Mouse (Mus musculus) left cerebral cortex, adult 11 months (tissue): ENCODE results near the gene Zfp663.

Experiments used
- DNase-seq: peaks from one replicate; pipeline ENCODE4 v3.0.0; 2022; ENCODE audit warnings: low spot score

Gene Zfp663

DNA sequence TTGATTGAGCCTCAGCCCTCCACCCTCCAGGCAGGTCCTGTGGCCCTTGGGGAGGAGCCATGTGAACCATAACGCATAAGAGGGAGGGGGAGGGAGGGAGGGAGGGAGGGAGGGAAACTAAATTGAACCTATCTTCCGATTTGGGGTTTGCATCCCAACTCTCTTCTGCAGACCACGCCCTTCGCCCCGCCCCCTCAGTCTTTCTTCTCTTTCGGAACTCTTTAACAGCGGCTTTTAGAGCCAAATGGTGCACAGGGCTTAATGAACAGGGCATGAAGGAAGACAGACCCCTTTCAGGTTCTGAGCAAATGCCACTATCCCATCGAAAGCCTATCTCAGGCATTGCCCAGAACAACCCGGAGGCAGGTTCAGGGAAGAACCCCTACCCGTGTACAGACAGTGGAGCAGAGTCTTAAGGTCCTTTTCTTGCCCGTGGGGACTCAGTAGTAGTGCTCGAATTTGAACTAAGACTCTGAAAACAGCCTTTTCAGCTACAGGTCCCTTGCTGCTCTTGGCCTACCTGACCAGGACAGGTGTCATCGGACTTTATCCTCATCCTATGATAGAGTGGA lies 575 bp downstream of the Zfp663 start:
- DNase-seq = no peak

- DNase-seq = no peak
These were observed 1.4 kb downstream of the Zfp663 start for GRCm38 (mm10) chr2:165367047-165367520.

DNA sequence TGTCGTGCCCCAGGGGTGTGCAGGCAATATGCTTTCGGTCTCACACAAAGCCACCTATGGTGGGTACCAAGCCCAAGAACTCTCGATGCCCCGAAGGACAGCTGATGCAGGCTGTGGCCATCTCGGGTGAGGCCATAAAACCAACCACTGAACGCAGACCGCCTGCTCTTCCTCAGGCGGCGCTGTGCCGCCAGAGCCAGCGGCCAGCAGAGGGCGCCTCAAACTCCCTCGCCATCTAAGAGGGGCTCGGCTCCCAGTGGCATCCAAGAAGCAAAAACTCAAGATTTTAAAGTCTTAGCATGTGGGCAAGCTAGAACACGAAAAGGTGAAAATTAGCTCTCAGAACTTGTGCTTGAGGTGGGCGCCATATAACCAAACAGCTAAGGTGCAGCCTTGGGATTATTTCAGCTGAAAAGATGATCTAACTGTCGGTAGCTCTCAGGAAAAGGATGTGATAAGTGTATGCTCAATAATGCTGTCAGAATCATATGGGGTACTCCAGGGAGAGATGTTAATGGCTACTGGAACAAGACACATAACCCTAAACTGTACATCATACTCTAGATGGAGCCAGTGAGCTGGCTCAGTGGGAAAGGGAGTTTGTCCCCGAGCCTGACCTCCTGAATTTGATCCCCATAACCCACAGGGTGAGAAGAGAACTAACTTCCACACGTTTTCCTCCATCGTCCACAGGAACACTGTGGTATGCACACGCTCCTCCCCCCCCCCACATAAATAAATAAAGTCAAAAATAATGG lies 4.0 kb downstream of the Zfp663 start:
- DNase-seq = no peak

- no peak for DNase-seq
These were observed 5.2 kb downstream of the Zfp663 start for GRCm38 (mm10) chr2:165363282-165363681.

DNA sequence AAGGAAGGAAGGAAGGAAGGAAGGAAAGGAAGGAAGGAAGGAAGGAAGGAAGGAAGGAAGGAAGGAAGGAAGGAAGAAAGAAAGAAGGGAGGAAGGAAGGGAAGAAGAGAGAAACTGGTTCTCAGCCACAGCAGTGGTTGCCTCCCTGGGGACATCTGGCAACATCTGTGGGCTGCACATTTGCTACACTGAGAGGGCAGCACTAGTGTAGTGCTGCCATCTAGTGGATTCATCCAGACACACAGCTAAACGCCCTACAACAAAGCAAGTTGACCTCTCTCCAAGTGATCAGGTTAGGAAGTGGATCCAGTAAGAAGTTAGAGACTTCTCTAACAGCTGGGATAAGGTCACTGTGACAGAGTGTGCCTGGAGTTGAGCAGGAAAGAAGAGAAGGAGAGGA lies 7.7 kb downstream of the Zfp663 start:
- peak; percentile 42 for DNase-seq

- no peak for DNase-seq
These were observed 16.6 kb downstream of the Zfp663 start for GRCm38 (mm10) chr2:165351828-165352513.

DNA sequence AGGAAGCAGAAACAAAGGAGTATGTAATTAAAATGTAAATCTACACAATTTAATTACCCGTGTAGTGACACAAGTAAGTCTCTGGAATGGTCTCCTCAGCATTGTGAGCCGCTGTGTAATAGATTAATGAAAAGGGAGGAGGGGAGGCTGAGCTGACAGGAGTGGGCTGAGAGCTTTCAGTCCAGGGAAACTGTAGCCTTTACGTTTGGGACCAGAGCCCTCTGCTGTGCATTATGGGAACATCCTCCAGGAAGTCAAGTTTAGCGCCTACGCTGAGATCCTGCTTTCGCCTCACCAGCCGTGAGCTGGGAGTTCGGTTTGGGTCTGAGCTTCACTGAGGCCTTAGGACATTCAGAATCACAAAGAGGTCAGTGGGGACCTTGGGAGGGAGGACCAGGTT lies 19.1 kb downstream of the Zfp663 start:
- DNase-seq = no peak

DNA sequence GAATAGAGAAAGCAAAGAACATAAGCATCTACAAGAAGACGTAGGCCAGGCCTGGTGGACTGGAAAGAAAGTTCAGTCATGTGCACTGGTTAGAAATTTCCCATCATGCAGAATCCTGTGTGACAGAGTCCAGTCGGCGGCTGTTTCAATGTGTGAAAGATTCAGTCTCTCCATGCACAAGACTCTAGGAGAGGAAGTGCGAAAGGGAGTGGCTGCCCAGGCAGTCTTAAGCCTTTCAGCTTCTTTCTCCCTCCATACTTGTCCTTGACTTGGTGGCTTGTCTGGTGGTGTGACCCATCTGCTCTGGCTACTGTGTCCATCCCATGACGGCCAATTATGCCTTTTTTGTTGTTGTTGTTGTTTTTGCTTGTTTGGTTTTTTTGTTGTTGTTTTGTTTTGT lies 22.3 kb downstream of the Zfp663 start:
- DNase-seq = no peak

DNA sequence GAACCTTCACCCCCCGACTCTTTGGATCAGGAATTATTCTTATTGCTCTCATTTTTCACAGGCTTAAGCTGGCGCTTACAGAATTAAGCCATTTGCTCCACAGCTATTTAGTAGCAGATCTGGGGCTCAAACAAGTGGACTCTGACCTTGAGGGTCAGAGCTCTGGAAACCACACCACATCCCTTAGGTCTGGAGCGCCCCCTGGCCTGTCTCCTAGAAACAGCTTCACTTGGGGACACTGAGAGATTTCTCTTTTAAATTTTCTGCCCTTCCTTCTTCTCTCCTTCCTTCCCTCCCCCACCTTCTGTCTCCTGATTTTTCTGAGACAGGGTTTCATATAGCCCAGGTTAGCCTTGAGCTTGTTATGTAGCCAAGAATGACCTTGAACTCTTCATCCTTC lies 31.3 kb downstream of the Zfp663 start:
- no peak for DNase-seq

GRCm38 (mm10) chr2:165332610-165333210 lies 35.8 kb downstream of the Zfp663 start:
- DNase-seq = no peak

- DNase-seq = no peak
These were observed 38.8 kb downstream of the Zfp663 start for GRCm38 (mm10) chr2:165329703-165330102.

DNA sequence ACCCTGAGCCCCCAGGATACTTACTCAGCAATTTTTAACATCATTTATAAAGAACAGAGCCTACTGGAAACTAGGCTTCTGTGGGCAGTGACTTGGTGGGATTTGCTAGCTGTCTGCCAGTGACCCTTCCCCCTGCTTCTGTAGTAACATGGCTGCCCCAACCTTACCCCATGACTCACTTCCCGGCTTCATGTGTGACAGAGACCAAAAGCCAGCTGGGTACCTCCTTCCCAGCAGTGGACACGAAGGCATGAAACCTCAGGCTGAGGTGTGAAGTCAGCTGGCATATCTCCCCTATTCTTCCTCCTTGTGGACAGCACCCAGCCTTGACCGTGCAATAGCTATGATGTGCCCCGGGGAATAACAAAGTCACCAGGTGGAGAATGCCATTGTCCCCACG lies 39.8 kb downstream of the Zfp663 start:
- DNase-seq = no peak

DNA sequence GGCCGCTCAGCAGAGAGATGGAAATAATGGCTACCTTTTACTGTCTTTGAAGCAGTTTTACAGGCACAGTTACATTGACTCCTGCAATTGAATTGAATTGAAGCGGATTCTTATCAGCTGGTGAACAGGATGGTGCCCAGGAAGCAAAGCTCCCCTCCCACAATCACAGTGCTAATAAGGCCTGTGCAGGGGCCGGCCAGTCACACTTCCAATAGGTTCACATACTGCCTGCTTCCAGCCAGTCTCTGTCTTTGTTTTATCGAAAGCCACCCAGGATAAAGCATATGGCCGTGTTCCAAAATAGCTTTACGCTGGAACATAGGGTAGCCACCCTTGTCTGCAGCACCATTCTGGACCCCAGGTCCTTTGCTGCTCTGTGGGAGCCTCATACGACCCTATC lies 41.1 kb downstream of the Zfp663 start:
- DNase-seq = no peak

DNA sequence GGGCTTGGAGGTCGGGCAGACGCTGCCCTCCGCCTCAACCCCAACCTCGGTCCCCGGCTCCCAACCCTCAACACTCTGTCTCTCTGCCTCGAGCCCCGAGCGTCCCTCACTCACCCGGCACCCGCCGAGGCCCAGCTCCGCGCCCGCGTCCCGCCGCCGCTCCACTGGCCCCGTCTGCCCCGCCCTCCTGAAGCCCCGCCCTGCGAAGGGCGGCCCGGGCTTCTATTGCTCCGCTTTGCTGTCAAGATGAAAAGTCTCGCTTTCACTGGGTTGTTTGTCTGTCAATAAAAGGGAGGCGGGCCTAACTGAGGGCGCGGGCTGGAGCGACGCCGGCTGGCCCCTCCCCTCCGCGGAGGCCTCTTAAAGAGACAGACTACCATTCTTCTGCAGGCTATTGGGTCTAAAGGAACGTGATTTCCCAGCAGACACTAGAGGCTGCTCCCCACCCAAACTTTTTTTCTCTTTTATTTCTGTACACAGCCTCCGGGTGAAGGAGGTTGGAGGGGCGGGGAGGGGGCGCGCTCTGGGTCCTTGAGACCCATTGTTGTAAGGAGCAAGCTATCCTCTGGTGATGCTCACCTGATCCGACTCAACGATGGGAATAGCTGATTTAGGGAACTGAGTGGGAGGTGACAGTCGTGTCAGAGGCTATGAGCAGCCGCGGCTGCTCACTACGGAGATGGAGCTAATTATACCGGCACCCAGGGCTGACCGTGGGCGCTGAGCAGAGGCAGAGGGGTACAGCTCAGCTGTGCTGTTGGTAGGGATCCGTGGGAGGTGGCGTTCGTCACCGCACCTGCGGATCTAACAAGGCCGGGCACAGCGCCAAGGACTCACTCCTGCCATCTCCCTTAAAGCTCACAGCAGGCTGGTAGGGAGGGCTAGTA lies 42.0 kb downstream of the Zfp663 start, which contains the start of gene Elmo2:
TSS of gene Elmo2 (minus strand) at position 176 of the 887 bp plus-strand sequence.
- peak; percentile 99 for DNase-seq

DNA sequence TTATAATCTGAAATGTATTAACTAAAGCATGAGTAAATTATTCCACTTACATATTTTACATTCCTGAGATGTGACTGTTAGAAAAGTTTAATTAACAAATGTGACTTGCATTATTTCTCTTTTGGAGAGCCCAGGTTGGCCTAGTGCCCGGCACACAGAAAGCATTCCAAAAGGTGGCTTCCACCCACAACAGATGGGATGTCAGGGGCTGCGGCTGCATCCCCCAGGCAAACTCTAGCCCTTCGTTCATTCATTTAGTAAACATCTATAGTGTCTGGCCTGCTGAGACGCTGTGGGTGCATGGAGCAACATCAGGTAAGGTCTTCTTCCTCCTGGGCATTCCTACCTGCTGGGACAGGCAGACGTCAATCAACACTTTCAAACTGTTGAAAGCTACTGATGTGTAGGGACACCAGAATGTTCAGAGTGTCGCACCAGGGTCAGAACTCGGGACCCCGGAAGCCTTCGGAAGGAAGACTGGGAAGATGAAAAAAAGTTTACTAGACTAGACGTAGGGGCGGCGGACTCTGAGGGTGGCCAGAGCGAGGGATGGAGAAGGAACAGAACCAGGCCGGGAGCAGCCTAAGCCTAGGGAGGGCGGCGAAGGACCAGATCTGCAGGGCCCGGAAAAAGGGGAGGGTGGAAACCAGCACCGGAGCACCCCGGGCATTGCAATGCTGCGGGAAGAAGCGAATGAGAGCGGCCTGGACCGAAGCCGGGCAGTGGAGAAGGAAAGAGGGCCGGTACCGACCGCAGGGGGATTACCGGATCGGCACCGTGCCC lies 42.8 kb downstream of the Zfp663 start:
- no peak for DNase-seq

DNA sequence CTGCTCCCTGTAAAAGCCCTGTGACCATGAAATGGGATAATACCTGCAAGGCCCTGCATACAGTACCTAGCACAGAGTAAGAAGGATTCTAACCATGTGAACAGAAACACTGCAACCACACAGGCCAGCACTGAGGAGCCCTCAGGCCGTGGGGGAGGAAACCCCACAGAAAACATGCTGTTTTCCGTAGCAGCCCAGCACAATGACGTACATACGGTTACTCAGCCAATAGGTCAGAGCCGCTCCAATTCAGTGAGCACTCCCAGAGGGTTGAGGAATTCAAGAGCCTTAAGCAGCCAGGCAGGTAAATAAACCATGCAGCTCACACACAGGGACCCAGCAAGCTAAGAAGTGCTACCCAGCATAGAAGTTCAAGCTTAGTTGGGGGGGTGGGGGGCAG lies 44.6 kb downstream of the Zfp663 start:
- DNase-seq = no peak

DNA sequence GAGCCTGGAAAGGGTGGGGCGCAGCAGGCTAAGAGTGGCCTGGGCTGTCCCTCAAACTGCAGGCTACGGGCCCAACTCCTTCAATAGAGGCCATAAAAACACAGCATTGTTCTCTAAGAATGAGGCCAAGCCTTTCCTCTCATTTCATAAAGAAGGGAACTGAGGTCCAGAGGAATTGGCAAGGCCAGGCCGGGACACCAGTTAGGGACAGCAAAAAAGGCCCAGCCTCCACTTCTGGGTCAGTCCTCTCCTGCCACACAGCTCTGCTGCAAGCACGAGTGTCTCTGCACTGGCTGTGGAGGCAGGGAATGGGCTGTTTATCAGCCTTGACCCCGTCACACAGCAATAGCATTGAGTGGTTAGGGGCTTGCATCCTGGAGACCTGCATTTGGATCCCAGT lies 45.0 kb downstream of the Zfp663 start:
- DNase-seq = no peak

DNA sequence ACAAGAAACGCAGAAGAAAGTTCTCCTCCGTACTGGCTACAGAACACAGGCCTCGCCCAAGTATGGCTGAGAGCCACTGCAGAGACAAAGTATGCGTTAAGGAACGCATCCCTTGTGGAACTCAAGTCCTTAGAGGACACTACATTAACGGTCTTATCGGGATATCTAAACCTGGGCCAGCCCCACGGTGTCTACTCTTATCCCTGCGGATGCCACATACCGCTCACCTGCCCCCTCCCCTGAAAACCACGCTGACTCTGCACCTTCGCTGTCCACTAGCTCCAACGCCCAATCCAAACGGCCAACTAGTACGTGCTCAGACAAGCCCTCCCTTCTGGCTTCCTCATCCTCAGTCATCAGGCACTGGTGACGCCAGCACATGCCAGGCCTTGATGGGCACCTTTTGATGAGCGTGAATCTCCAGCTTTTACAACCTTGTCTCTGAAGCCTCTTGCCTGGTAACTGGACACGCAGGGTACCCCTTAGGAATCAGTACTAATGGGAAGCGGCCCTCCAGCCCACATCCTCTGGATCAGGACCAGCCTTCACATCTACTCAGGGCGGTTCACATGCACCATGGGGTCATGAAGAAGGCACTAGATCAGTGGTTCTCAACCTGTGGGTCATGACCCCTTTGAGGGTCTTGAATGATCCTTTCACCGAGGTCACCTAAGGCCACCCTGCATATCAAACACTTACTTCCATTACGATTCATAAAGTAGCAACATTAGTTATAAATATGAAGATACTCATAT lies 46.4 kb downstream of the Zfp663 start:
- DNase-seq = no peak

- no peak for DNase-seq
These were observed 47.1 kb downstream of the Zfp663 start for GRCm38 (mm10) chr2:165321381-165321888.
